Mouse (Mus musculus): ENCODE data around the gene Hist1h2ad. TPM values are rescaled to one million over a fixed set of nuclear protein-coding genes. Genes with fewer than 3 reads are reported as not detected.
A peak's percentile ranks its signal among the peaks of the same experiment; 100 is the strongest.
"Not testable (repeated sequence)": the region's sequence is repeated elsewhere in the genome, so short reads cannot be mapped to it uniquely, and the experiment has no call there.

Hist1h2ad gene
- total and polyA plus RNA-seq, 3 experiments: 13.2 to 744 TPM; not detected in 1

GRCm38 (mm10) chr13:23573034-23573897 lies 915 bp upstream of the Hist1h2ad start:
- H3K4me3 ChIP-seq (replicated peaks in 1 of 3; ENCODE audit: low read depth in 2 of 3, low read length in 2 of 3, poor library complexity in 1 of 3): peak overlapping the region; percentile 34 to 59 (median 39)
- in situ Hi-C loops (cut with MboI; ENCODE audit: low pct_ligation_motif_present, low pct_unique_long_range_greater_than_20kb, low sequenced_read_pairs): loop anchor here (25.0 kb wide), 1 partner anchor 1836 kb away; the partner anchor contains the start of gene Hist1h4j
- H3K9ac ChIP-seq (ENCODE audit: insufficient read depth, low read depth): peak overlapping the region; percentile 91
- H3K9me3 ChIP-seq (replicated peaks; ENCODE audit: low read length); H3K36me3 ChIP-seq (replicated peaks in 1 of 2; ENCODE audit: control insufficient read depth in 1 of 2, insufficient read depth in 1 of 2, low read length in 1 of 2); H3K79me2 ChIP-seq (replicated peaks; ENCODE audit: control insufficient read depth, extremely low read depth, insufficient read depth, poor library complexity, severe bottlenecking); H3K27me3 ChIP-seq (replicated peaks); dilution Hi-C loops (cut with MboI; ENCODE audit: extremely low pct_ligation_motif_present, extremely low pct_unique_long_range_greater_than_20kb, low sequenced_read_pairs): not testable (repeated sequence)
- peak; percentile 54 for DNase-seq (ENCODE audit: extremely low read depth)
- H3K4me1 ChIP-seq (ENCODE audit: control insufficient read depth in 1 of 2, insufficient read depth in 2 of 2): peaks cover 0 to 15% of the 10 kb centered on the region in 2 experiments; a peak in 2 of 4 replicates
- H3K27ac ChIP-seq (ENCODE audit: insufficient read depth, low read depth): peak overlapping the region; percentile 93
- TF ChIP-seq SIN3A (IDR thresholded peaks at IDR 0.05; ENCODE audit: low read length) (0 out of 2 replicates have a peak, but pooled peaks have one; percentile 31), ZMIZ1 (IDR thresholded peaks at IDR 0.05; ENCODE audit: low read depth, low read length) (peak; percentile 79; the same call in 1 of the 2 replicates), RCOR1 (conservative IDR thresholded peaks at IDR 0.05; ENCODE audit: low read depth, low read length) (peak; percentile 15; the same call in 1 of the 2 replicates), MAX (IDR thresholded peaks at IDR 0.05; ENCODE audit: low read length) (0 out of 2 replicates have a peak, but pooled peaks have one; percentile 62), POLR2A (IDR thresholded peaks at IDR 0.05; ENCODE audit: low read depth, low read length) (peak; percentile 65), MYC (IDR thresholded peaks at IDR 0.05; ENCODE audit: low read depth, low read length) (peak; percentile 77; the same call in 1 of the 2 replicates), POLR2AphosphoS2 (IDR thresholded peaks at IDR 0.05; ENCODE audit: low read depth, low read length) (peak; percentile 74; the same call in 1 of the 2 replicates), UBTF (IDR thresholded peaks at IDR 0.05; ENCODE audit: low read depth, low read length) (peak; percentile 75; the same call in 1 of the 2 replicates)
- H3K4me2 ChIP-seq (ENCODE audit: insufficient read depth, low read depth, poor library complexity, severe bottlenecking): peak overlapping the region; percentile 78

- TF ChIP-seq RCOR1 (conservative IDR thresholded peaks at IDR 0.05; ENCODE audit: low read depth, low read length) (0 out of 2 replicates have a peak, but pooled peaks have one; percentile 45), ZMIZ1 (IDR thresholded peaks at IDR 0.05; ENCODE audit: low read depth, low read length) (peak; percentile 98), SIN3A (IDR thresholded peaks at IDR 0.05; ENCODE audit: low read length) (0 out of 2 replicates have a peak, but pooled peaks have one; percentile 3), MEF2A (IDR thresholded peaks at IDR 0.05; ENCODE audit: borderline replicate concordance, low read depth, low read length) (0 out of 2 replicates have a peak, but pooled peaks have one; percentile 6), POLR2AphosphoS2 (IDR thresholded peaks at IDR 0.05; ENCODE audit: low read depth, low read length) (peak; percentile 92), POLR2A (IDR thresholded peaks at IDR 0.05; ENCODE audit: low read depth, low read length) (peak; percentile 85), UBTF (IDR thresholded peaks at IDR 0.05; ENCODE audit: low read depth, low read length) (peak; percentile 80; the same call in 1 of the 2 replicates), CHD1 (IDR thresholded peaks at IDR 0.05; ENCODE audit: low read depth, low read length) (peak; percentile 84), NELFE (IDR thresholded peaks at IDR 0.05; ENCODE audit: low read depth, low read length) (peak; percentile 81)
- DNase-seq (ENCODE audit: extremely low read depth): peak; percentile 58
Observed at GRCm38 (mm10) chr13:23574546-23575170, 477 bp downstream of the Hist1h2ad start.

More at GRCm38 (mm10) chr13:23574546-23575170, 477 bp downstream of the Hist1h2ad start:
- Histone ChIP-seq H3K4me2 (ENCODE audit: insufficient read depth, low read depth, poor library complexity, severe bottlenecking) (peak overlapping the region; percentile 56; the same call in 1 of the 2 replicates), H3K27ac (ENCODE audit: insufficient read depth, low read depth) (peak overlapping the region; percentile 77), H3K4me3 (replicated peaks in 1 of 3; ENCODE audit: low read depth in 2 of 3, low read length in 2 of 3, poor library complexity in 1 of 3) (peak overlapping the region in 1 of 3 experiments; percentile 15), H3K9ac (ENCODE audit: insufficient read depth, low read depth) (peak overlapping the region; percentile 66; the same call in 1 of the 2 replicates), H3K4me1 (ENCODE audit: control insufficient read depth in 1 of 2, insufficient read depth in 2 of 2) (peaks cover 0 to 15% of the 10 kb centered on the region in 2 experiments; a peak in 2 of 4 replicates)
- H3K27me3 ChIP-seq (replicated peaks); H3K36me3 ChIP-seq (replicated peaks in 1 of 2; ENCODE audit: control insufficient read depth in 1 of 2, insufficient read depth in 1 of 2, low read length in 1 of 2); H3K79me2 ChIP-seq (replicated peaks; ENCODE audit: control insufficient read depth, extremely low read depth, insufficient read depth, poor library complexity, severe bottlenecking); dilution Hi-C loops (cut with MboI; ENCODE audit: extremely low pct_ligation_motif_present, extremely low pct_unique_long_range_greater_than_20kb, low sequenced_read_pairs); H3K9me3 ChIP-seq (replicated peaks; ENCODE audit: low read length): not testable (repeated sequence)
- in situ Hi-C loops (cut with MboI; ENCODE audit: low pct_ligation_motif_present, low pct_unique_long_range_greater_than_20kb, low sequenced_read_pairs): loop anchor here (25.0 kb wide), 1 partner anchor 1837 kb away; the partner anchor contains the start of gene Hist1h4j

Measured in CH12.LX (cell line).